Mouse (Mus musculus) embryonic facial prominence, embryonic 10.5 days (tissue): ENCODE data around the gene Spice1. TPM values are rescaled to one million over a fixed set of nuclear protein-coding genes. Genes with fewer than 3 reads are reported as not detected.

Experiments used
- DNase-seq: peaks from one replicate; pipeline ENCODE4 v3.0.0-alpha.2; 2017; ENCODE audit warnings: low spot score
- H3K27ac ChIP-seq: fragments of 300-500 bp; sonication (generic); replicated peaks from 2 replicates; pipeline ENCODE4 v1.5.1; 2016; ENCODE audit warnings: mild to moderate bottlenecking
- H3K27me3 ChIP-seq: fragments of 300-500 bp; sonication (generic); replicated peaks from 2 replicates; pipeline ENCODE4 v1.6.1; 2016; ENCODE audit warnings: low read depth, mild to moderate bottlenecking; ENCODE audit not compliant: poor library complexity, severe bottlenecking
- H3K36me3 ChIP-seq: fragments of 300-500 bp; sonication (generic); replicated peaks from 2 replicates; pipeline ENCODE4 v1.6.1; 2016; ENCODE audit warnings: mild to moderate bottlenecking, moderate library complexity
- H3K4me1 ChIP-seq: fragments of 300-500 bp; sonication (generic); 2 replicates; pipeline ENCODE4 v1.6.1; 2016
- H3K4me3 ChIP-seq: fragments of 300-500 bp; sonication (generic); 2 replicates; pipeline ENCODE4 v1.5.1; 2016; ENCODE audit warnings: mild to moderate bottlenecking, moderate library complexity
- H3K9me3 ChIP-seq: fragments of 300-500 bp; sonication (generic); 2 replicates; pipeline ENCODE4 v1.6.1; 2016; ENCODE audit warnings: mild to moderate bottlenecking
- WGBS: fragments of 180-500 bp; shearing (Covaris S2); methylation state at CpG from one replicate; pipeline ENCODE4 v1.1.7; 2016; 5-methylcytosine and 5-hydroxymethylcytosine counted together
- polyA plus RNA-seq: library from polyadenylated mRNA; unstranded; fragments of >200 nt; fragmentation: Nextera tagmentation; extraction: Ambion mirVana; gene quantifications from 2 replicates; pipeline ENCODE4 v1.2.1, GENCODE M21; 2016

Gene Spice1
- polyA plus RNA-seq, result 33.9 and 34.5 TPM in 2 replicates

- peak; percentile 94 for DNase-seq
- peaks cover 20% of the 10 kb centered on the region for H3K4me1 ChIP-seq
- H3K9me3 ChIP-seq, result no peaks in the 10 kb centered on the region
- under 1% methylated on average over 67 of the region's 67 CpGs for WGBS
- H3K4me3 ChIP-seq, result peak within 1 kb of the TSS; percentile 83
- H3K36me3 ChIP-seq, result no peaks in the 10 kb centered on the region
- peak within 1 kb of the TSS; percentile 93 for H3K27ac ChIP-seq
- H3K27me3 ChIP-seq, result no peaks in the 10 kb centered on the region
Measured at GRCm38 (mm10) chr16:44347071-44347901, at the start of gene Spice1. Gene Spice1 (plus strand): TSS chr16:44347121.

- 78% methylated on average over 20 of the region's 20 CpGs for WGBS
- Histone ChIP-seq H3K36me3 (no peaks in the 10 kb centered on the region), H3K27me3 (no peaks in the 10 kb centered on the region), H3K27ac (no peak overlapping the region), H3K9me3 (no peaks in the 10 kb centered on the region), H3K4me1 (no peaks in the 10 kb centered on the region), H3K4me3 (no peak overlapping the region)
- DNase-seq, result no peak
Measured at GRCm38 (mm10) chr16:44299438-44300093, 47.4 kb upstream of the Spice1 start.

- Histone ChIP-seq H3K9me3 (no peaks in the 10 kb centered on the region), H3K4me1 (no peaks in the 10 kb centered on the region), H3K27me3 (no peaks in the 10 kb centered on the region), H3K36me3 (no peaks in the 10 kb centered on the region), H3K27ac (no peak overlapping the region), H3K4me3 (no peak overlapping the region)
- 60% methylated on average over 10 of the region's 10 CpGs for WGBS
- DNase-seq, result no peak
Measured at GRCm38 (mm10) chr16:44302126-44302892, 44.6 kb upstream of the Spice1 start.

GRCm38 (mm10) chr16:44303822-44304221 is 43.1 kb upstream of the Spice1 start:
- Histone ChIP-seq H3K27ac (no peak overlapping the region), H3K4me1 (no peaks in the 10 kb centered on the region), H3K4me3 (no peak overlapping the region), H3K27me3 (no peaks in the 10 kb centered on the region), H3K36me3 (no peaks in the 10 kb centered on the region), H3K9me3 (no peaks in the 10 kb centered on the region)
- DNase-seq, result no peak
- WGBS, result 78% methylated on average over 2 of the region's 2 CpGs

DNA sequence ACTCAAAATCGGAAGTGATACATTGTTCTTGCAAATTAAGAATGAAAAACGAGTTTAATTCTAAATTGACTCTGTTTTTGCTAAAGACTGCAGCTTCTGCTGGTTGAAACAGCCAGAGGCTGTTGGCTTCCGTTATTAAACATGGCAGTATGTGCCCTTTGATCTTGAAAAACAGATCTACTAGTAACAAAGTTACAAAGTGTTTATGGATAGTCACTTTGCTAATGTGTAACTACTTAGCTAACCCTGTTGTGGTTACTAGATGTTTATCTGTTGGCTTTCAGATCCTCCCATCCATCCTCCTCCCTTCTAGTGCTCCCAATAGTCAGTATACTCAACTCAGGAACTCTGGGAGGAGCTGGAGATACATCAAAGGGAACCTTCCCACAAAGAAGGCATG is 41.3 kb upstream of the Spice1 start:
- Histone ChIP-seq H3K27me3 (no peaks in the 10 kb centered on the region), H3K4me1 (no peaks in the 10 kb centered on the region), H3K9me3 (no peaks in the 10 kb centered on the region), H3K27ac (no peak overlapping the region), H3K36me3 (no peaks in the 10 kb centered on the region), H3K4me3 (no peak overlapping the region)
- whole genome bisulfite sequencing, result 65% methylated on average over 3 of the region's 3 CpGs
- DNase-seq, result no peak

DNA sequence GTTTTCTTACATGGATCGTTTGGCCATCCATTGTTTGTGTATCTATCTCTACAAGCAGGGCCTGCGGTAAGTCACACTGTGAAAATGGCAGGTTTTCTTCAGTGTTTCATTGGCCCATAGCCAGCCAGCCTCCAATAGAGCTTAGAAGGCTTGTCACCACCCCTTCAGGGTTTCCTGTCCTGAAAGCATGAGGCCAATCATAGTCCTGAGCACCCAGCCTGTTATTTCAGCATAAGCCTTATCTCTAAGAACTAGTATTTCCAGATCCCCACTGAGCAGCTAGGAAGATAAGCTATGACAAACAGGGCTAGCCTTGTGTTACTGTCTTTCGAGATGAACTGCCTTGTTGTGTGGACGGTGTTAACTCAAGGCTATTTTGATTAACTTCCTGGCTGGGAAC is 33.5 kb upstream of the Spice1 start:
- Histone ChIP-seq H3K27me3 (no peaks in the 10 kb centered on the region), H3K4me3 (no peak overlapping the region), H3K27ac (no peak overlapping the region), H3K36me3 (no peaks in the 10 kb centered on the region), H3K9me3 (no peaks in the 10 kb centered on the region), H3K4me1 (no peaks in the 10 kb centered on the region)
- 89% methylated on average over 4 of the region's 4 CpGs for WGBS
- DNase-seq, result no peak

DNA sequence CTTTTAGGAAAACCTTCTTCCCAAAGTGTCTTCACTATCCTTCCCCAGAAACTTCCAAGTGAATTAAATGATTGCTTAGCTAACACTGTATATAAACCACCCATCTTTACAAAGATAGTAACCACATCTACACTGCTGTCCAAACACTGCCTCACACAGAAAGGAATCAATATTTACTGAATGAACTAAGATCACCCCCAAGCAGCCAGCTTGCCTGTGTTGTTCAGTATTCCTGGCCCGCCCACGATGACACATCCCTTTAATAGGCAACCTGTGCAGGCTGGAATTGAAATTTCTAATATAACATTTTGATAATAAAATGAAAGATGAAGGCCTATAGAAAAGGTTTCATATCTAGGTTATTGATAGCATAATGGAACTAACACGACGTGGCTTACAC is 30.6 kb upstream of the Spice1 start:
- Histone ChIP-seq H3K36me3 (no peaks in the 10 kb centered on the region), H3K27ac (no peak overlapping the region), H3K4me1 (no peaks in the 10 kb centered on the region), H3K4me3 (no peak overlapping the region), H3K27me3 (no peaks in the 10 kb centered on the region), H3K9me3 (no peaks in the 10 kb centered on the region)
- no peak for DNase-seq
- WGBS, result 90% methylated on average over 4 of the region's 4 CpGs

- DNase-seq, result no peak
Measured at GRCm38 (mm10) chr16:44320232-44320631, 26.7 kb upstream of the Spice1 start.

DNA sequence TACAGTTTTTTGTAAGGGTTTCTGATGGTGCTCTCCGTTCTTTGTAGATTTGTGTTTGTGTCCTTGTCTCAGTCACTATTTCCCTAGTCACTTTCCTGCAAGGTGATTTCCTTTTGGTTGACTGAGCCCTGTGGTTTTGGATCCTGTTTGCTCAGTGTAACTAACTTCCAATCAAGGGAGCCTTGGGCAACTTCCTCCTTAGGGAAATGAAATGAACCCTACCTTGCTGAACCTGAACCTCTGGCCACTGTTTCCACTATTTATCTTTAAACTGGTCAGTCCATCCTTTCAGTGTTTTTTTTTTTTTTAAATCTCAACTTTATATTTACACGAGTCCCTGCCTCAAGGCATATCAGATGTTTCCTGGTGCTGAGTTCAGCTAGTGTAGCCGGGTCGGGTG is 18.3 kb upstream of the Spice1 start:
- Histone ChIP-seq H3K4me3 (no peak overlapping the region), H3K4me1 (peaks cover 21% of the 10 kb centered on the region), H3K27ac (no peak overlapping the region), H3K27me3 (peaks cover 33% of the 10 kb centered on the region), H3K9me3 (peaks cover 2% of the 10 kb centered on the region; the same call in 1 of the 2 replicates), H3K36me3 (no peaks in the 10 kb centered on the region)
- 49% methylated on average over 4 of the region's 4 CpGs for WGBS
- no peak for DNase-seq

More at GRCm38 (mm10) chr16:44320232-44320631, 26.7 kb upstream of the Spice1 start:
- Histone ChIP-seq H3K4me3 (no peak overlapping the region), H3K27ac (no peak overlapping the region), H3K36me3 (no peaks in the 10 kb centered on the region), H3K27me3 (no peaks in the 10 kb centered on the region), H3K9me3 (no peaks in the 10 kb centered on the region), H3K4me1 (no peaks in the 10 kb centered on the region)
- WGBS, result 77% methylated on average over 3 of the region's 3 CpGs

DNA sequence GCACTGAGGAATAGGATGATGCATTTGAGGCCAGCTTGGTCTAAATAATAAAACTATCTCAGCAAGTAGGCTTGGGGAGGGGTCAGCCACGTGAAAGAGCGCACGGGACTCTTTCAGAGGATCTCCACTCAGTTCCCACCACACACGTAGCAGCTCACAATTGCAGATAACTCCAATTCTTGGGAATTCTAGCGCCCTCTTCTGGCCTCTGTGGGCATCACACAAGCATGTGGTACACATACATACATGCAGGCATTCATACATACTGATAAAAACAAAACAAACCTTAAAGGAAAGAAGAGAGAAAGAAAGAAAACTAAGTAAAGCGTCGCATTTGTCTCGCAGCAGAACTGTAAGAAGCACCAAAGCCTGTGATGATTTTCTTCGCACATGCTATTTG is 16.3 kb upstream of the Spice1 start:
- Histone ChIP-seq H3K27ac (no peak overlapping the region), H3K4me1 (peaks cover 21% of the 10 kb centered on the region), H3K4me3 (no peak overlapping the region), H3K36me3 (no peaks in the 10 kb centered on the region), H3K27me3 (peaks cover 52% of the 10 kb centered on the region), H3K9me3 (peaks cover 2% of the 10 kb centered on the region; the same call in 1 of the 2 replicates)
- 78% methylated on average over 9 of the region's 9 CpGs for WGBS
- DNase-seq, result no peak

DNA sequence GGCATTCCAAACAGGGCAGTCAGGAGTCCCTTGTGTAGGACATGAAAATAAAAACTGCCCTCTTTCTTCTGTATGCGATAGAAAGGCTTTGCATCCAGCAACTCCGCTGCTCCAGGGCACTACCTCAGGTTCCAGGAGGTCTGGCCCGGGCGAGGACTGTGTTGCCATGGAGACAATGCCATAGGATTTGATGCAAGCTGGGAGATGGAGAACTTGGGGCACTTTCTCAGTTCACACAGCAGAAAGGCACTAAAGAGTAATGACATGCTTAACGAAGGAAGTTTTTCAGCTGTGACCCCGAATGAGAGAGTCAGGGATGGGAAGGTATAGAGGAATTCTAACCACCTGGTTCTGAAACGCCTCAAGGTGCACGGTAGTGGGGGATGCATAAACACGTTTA is 15.8 kb upstream of the Spice1 start:
- no peak overlapping the region for H3K27ac ChIP-seq
- peaks cover 21% of the 10 kb centered on the region for H3K4me1 ChIP-seq
- peak; percentile 37 for DNase-seq
- peaks cover 2% of the 10 kb centered on the region; the same call in 1 of the 2 replicates for H3K9me3 ChIP-seq
- WGBS, result 15% methylated on average over 9 of the region's 9 CpGs
- H3K27me3 ChIP-seq, result peaks cover 52% of the 10 kb centered on the region
- no peaks in the 10 kb centered on the region for H3K36me3 ChIP-seq
- no peak overlapping the region for H3K4me3 ChIP-seq

GRCm38 (mm10) chr16:44331671-44331994 is 15.3 kb upstream of the Spice1 start:
- no peak overlapping the region; the same call in 1 of the 2 replicates for H3K27ac ChIP-seq
- peak overlapping the region; percentile 79 for H3K4me3 ChIP-seq
- peaks cover 21% of the 10 kb centered on the region for H3K4me1 ChIP-seq
- H3K9me3 ChIP-seq, result peaks cover 2% of the 10 kb centered on the region; the same call in 1 of the 2 replicates
- H3K27me3 ChIP-seq, result peaks cover 52% of the 10 kb centered on the region
- no peak for DNase-seq
- 11% methylated on average over 6 of the region's 6 CpGs for WGBS
- no peaks in the 10 kb centered on the region for H3K36me3 ChIP-seq
